Mouse (Mus musculus): ENCODE results near the gene H2-M3.
A peak's percentile ranks its signal among the peaks of the same experiment; 100 is the strongest.

DNA sequence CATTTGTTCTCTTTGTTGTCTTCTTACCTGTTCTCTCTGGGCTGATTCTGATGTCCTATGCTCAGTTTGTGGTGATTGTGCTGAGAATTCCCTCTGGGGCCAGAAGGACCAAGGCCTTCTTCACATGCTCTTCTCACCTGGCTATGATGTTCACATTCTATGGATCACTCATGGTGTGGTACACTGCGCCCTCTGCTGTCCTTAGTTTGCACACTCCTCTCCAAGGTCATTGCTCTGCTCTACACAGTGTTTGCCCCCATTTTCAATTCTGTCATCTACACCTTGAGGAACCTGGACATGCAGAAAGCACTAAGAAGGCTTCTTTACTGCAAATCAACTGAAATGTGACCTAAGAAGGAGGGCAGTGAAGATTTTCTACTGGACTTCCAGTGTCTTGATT lies 19.5 kb upstream of the H2-M3 start:
- TF ChIP-seq POLR2A (IDR thresholded peaks at IDR 0.05; ENCODE audit: borderline replicate concordance, control insufficient read depth, low read depth, low read length): no peak
- TF ChIP-seq CTCF (IDR thresholded peaks at IDR 0.05; ENCODE audit: control insufficient read depth, insufficient read depth, low read length): peak; percentile 42
